Mouse (Mus musculus): Measurements from ENCODE around the gene Rap1a.

The Rap1a gene

DNA sequence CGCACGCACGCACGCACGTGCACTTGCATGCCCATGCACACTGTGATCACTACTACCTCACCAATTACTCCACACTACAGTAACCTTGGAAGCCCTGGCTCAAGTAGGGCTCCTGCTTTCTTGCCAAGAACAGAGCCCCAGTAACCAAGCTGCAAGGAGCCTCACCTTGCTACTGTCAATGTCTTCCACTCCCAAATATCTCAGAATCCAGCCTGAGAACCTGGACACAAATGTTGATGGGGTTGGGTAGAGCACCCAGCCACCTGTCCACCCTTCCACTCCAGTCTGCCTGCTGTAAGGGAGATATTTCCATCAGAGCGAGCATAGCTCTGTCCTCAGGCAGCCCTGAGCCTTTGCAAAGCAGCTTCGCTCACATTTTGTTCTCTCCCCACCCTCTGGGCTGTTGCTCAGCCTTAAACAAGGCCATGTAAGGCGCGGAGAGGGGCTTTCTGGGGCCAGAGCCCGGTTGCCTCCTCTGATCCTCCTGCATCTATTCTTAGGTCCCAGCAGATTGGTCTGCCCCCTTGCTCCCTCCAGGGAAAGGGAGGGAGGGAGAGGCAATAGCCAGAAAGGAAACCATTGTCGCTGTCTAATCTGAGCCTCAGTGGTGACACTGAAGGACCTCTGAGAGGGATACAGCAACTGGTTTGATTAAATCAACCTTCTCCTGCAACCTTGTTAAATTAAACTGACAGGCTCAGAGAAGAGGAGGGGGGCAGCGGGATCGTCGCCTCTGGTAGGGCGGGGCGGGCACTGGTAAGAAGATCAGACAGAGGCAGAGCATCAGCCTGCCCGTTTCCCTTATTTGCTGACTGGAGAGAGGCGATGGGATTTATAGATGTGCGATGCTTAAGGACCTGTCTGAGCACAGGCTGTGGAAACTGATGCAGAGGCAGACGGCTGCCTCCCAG, 105.4 kb downstream of the Rap1a start:
- no peak for DNase-seq (ENCODE audit: extremely low spot score)

DNA sequence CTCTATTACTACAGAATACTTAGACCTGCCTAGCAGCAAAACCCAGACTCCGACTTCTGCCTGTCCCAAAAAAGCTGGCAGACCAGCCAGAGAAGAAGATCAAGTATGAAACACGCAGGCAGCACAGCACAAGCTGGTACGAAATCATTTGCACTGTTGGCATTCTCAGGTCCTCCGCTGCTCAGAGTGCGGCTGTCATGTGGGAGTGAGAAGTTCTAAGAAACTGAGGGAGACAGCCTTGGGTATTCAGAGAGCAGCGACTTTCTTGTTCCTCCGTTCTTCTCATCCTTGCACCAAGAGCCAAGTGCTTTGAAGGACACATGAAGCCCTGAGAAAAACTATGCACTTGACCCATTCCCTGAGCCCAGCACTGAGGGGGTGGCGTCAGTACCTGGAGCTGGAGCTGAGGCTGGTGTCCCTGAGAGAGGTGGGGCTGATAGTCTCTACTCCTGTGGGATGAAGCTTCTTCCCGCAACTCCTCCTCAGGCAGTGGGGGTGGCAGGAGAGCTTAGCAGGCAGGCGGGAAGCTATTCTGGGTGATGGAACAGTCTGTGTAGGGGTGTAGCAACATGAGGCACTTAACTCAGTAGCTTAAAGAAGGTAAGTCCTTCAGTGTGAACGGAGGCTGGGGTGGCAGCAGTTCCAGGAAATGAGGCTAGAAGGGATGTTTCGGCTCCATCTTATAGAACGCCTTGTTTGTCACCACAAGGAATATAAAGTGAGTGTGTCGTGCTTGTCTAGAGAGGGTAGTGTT, 107.6 kb downstream of the Rap1a start:
- DNase-seq (ENCODE audit: extremely low spot score) = no peak

DNA sequence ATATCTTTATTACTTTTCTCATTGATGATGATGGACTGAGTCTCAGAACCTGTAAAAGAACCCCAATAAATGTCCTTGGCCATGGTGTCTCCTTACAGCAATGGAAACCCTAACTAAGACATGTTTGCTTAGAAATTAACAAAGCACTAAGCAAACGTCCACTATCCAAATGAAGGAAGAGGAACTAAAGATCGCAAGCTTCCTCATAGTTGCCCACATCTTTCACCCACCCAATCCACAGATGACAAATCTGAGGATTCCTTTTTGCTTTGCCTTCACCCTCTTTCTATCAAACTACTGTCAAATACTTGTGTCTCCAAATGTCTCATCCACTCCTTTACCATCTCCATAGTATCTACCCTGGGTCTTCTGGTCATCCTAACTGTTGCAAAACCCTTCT, 112.6 kb downstream of the Rap1a start:
- DNase-seq (ENCODE audit: extremely low spot score) = no peak

DNA sequence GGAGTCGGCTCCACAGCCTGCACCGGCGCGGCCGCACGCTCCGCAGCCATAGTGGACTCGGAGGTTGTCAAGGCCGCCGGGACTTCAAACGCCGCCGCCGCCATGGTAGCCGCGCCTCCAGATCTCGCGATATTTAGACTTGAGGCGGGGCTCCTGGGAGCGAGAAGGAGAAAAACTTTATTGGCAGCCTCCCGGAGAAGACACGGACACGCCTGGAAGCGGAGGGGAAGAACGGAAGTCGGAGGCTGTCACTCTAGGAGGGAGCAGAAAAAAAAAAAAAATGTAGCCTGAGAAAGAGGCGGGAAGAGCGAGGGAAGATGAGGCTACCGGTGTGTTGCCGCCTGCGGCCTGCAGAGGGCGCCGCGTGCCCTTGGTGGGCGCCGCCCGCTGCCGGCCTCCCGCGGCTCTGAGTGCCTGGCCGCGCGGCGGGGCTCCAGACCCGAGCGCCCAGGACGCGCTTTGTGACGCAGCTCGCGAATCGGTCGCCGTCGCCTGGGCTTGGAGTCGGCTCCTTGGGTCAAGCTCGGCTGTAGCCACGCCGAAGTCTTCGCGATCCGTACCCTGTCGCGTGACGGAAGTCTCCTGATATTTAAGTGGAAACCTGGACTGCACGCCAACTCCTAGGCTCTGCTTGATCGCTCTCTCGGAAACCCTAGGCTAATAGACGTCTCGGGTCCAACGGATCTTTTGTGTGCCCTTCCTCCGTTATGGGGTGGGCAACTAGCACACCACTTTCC, 113.6 kb downstream of the Rap1a start, which contains the start of gene Ddx20:
Gene Ddx20, minus strand, starts transcription at position 251 of the 737 bp plus-strand sequence.
- peak; percentile 98 for DNase-seq (ENCODE audit: extremely low spot score)

DNA sequence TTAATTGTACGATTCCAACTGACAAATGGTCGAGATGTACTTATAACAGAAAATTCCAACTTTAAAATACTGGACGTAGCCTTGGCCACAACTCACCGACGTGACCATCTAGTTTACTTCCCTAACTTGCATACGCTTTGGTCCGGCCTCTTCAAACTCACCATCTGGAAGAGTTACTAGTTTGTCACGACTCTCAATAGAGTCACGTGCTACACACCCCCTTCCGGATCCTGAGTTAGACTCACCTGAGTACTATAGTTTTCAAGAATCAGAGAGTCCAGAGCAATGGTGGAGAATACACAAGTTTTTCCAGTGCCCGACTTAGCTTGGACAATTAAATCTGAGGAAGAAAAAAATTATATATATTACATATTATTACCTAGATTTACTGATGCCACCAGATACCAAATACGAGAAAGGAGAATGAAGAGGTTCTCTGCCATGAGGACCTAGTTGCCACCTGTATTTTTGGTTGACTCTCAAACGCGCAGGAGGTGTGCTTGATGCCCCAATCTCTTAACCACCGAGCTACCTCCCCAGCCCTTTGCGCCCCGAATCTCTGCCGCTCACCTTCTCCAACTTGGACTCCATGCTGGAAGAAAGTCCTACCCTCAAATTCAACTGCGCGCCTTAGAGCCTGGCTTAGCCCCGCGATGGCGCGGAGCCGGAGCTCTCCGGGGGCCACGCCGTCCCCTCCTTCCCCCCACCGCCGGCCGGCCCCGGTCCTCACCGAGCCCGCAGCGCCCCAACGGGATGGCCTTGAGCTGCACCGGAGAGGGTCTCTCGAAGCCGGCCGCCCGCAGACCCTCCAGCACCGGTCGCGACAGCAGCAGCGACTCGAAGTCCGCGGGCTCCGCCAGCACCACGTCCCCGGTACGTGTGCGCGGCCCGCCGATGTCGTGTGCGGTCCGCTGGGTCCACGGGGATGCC, 114.5 kb downstream of the Rap1a start:
- DNase-seq (ENCODE audit: extremely low spot score) = no peak

DNA sequence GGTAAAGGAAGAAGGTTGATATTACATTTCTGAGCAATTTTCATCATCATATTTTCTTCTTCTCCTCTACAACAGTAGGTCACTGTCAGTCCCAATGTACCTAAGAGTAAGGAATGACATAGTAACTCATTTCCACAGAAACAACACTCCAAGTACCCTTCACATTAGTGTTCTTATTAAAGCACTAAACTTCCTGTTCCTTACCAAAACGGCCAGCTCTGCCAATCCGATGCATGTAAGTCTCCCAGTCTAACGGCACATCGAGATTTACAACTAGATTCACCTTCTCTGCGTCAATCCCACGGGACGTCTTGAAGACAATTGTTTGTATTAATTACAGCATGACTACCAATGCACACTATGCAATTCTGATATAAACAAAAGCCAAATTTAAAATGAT, 120.8 kb downstream of the Rap1a start:
- DNase-seq (ENCODE audit: extremely low spot score) = no peak

Measured in embryo, embryonic 9.5 days (tissue).